Mouse (Mus musculus): Measurements from ENCODE around the gene Ttll7.

DNA sequence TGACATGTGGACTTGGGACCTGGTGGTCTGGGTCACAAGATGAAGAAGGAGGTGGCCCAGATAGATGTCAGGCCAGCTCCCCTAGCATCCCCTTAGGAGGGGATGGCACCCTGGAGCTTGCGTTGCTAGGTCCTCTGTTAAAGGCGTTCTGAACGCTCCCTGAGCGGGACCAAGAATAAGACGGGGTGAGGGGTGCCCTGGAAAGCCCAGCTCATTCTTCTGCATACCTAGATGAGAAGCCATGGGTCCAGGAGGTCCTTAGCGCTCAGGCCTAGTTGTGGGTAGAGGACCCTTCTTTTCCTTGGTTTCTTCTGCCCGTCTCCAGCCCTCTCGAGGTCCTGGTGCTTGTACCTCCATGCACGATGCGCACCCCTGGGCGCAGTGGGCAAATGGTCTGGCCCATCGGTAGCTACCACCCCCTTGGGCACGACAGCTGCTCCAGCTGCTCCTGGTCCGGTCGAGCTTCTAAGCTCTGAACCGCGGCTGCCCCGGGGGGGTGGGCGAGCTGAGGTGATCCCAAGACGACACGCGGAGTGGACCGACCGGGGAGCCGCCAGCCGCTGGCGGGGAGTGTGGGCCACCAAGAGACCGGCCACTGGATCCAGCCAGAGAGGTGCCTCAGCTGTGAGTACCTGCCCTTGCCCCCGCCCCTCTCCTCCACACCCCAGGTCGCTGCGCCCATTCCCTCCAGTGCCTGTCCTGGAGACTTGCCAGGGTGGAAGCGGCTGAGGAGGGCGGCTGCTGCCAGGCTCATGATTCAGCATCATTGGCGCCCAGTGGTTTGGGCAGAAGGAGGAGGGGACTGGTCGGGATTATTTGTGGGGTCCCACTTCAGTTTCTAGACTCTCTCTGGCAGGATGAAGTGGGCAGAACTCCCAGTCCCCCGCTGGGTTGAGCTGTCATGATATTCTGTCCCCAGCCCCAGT, at the start of gene Ttll7:
- TF ChIP-seq CTCF (IDR thresholded peaks at IDR 0.05; ENCODE audit: control insufficient read depth, insufficient read depth, low read length) (no peak), POLR2A (IDR thresholded peaks at IDR 0.05; ENCODE audit: borderline replicate concordance, control insufficient read depth, low read depth, low read length) (no peak)

Measured in bone marrow, adult 2 months (tissue).